ENCODE assay signal across 15 mouse cellular contexts in the genomic region with DNA sequence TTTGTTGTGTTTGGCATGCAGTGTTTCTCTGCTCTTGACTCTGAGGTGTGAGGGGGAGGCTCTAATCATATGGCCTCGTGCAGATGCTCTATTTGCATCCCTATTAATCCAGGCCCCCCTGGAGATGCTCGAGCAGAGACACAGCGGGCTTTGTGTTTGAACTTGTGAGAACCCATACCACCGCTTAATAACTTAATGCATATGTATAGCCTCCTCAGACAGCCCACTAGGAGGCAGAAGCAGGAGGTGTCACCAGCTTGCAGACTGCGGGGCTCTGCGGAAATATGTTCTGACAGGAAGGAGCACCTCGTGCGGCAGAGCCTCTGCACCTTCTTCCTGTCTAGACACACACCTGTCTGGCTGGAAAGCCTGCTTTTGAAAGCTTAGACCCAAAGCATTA.
DNase-seq lines count a peak whose midpoint lies in the region; ATAC-seq and TF ChIP-seq lines count a peak whose summit lies in the region.
"Had no signal": no experiment of that assay in that cellular context is flagged by ENCODE, and none has a peak within 500 bp of the region (broad histone marks: within the 10 kb centered on the region; RNA-seq: fewer than 3 reads in every experiment).

No protein-coding gene starts in this region.

- H3K27me3 ChIP-seq in heart, embryonic 13.5 days (replicated peaks) = peaks cover 32% of the 10 kb centered on the region
- H3K27me3 ChIP-seq in hindbrain, embryonic 15.5 days = peaks cover 8% of the 10 kb centered on the region; the same call in 1 of the 2 replicates
- no peaks in the 10 kb centered on the region for H3K27me3 ChIP-seq in liver, postnatal 0 days (ENCODE audit: insufficient read depth, low read length)

- H3K36me3 ChIP-seq in heart, embryonic 13.5 days = no peaks in the 10 kb centered on the region
- H3K36me3 ChIP-seq in hindbrain, embryonic 15.5 days = no peaks in the 10 kb centered on the region
- H3K36me3 ChIP-seq in liver, postnatal 0 days (replicated peaks; ENCODE audit: insufficient read depth, low read length) = no peaks in the 10 kb centered on the region

- H3K4me3 ChIP-seq in heart, embryonic 13.5 days = 0 out of 2 replicates have a peak overlapping the region, but pooled peaks have one; percentile 2
- no peak overlapping the region for H3K4me3 ChIP-seq in hindbrain, embryonic 15.5 days
- H3K4me3 ChIP-seq in liver, postnatal 0 days (ENCODE audit: low read depth, low read length) = no peak overlapping the region
- H3K4me3 ChIP-seq: erythroblast, embryonic 14.5 days; myocyte had no signal

- H3K27ac ChIP-seq in heart, embryonic 13.5 days (replicated peaks) = no peak overlapping the region
- no peak overlapping the region for H3K27ac ChIP-seq in hindbrain, embryonic 15.5 days (replicated peaks)
- H3K27ac ChIP-seq in liver, postnatal 0 days (ENCODE audit: low read depth) = no peak overlapping the region
- H3K27ac ChIP-seq: liver, embryonic 14.5 days; macrophage had no signal

- WGBS in heart, embryonic 13.5 days = 5% methylated on average over 8 of the region's 8 CpGs
- 6% methylated on average over 8 of the region's 8 CpGs for WGBS in hindbrain, embryonic 15.5 days
- 9% methylated on average over 8 of the region's 8 CpGs for WGBS in liver, postnatal 0 days (ENCODE audit: insufficient replicate concordance)

- H3K4me2 ChIP-seq in heart, embryonic 13.5 days = peak overlapping the region; percentile 37
- no peak overlapping the region; the same call in 1 of the 2 replicates for H3K4me2 ChIP-seq in hindbrain, embryonic 15.5 days
- no peak overlapping the region for H3K4me2 ChIP-seq in liver, postnatal 0 days (ENCODE audit: low read depth, low read length)

- no peak for DNase-seq in heart, adult 11 months
- peak; percentile 4 for DNase-seq in thymus, postnatal 14 days
- no peak for DNase-seq in thymus, postnatal 25 days
- no peak for DNase-seq in liver, postnatal 0 days
- no peak for DNase-seq in cerebellum, postnatal 25 days
- no peak for DNase-seq in spleen, adult 18-20 months
- DNase-seq: cerebellum, adult 11-12 months; heart, postnatal 10 days; kidney, adult 8-10 months had no signal

- no peak for ATAC-seq in heart, embryonic 13.5 days (ENCODE audit: extremely low read depth, insufficient number of reproducible peaks, low FRiP score, low TSS enrichment)
- 0 out of 2 replicates have a peak, but pooled peaks have one; percentile 38 for ATAC-seq in hindbrain, embryonic 15.5 days (ENCODE audit: low FRiP score, low read depth)
- no peak for ATAC-seq in liver, postnatal 0 days

- no peak for TF ChIP-seq EP300 in liver, postnatal 0 days (IDR thresholded peaks at IDR 0.05; ENCODE audit: low read depth)

- H3K9me3 ChIP-seq in heart, embryonic 13.5 days = no peaks in the 10 kb centered on the region
- no peaks in the 10 kb centered on the region for H3K9me3 ChIP-seq in hindbrain, embryonic 15.5 days
- no peaks in the 10 kb centered on the region for H3K9me3 ChIP-seq in liver, postnatal 0 days (ENCODE audit: low read length)

- no peak for TF ChIP-seq CTCF in liver, postnatal 0 days (IDR thresholded peaks at IDR 0.05; ENCODE audit: low read depth)

- H3K4me1 ChIP-seq in heart, embryonic 13.5 days = 0 out of 2 replicates have a peak, but pooled peaks cover 7% of the 10 kb centered on the region
- peaks cover 6% of the 10 kb centered on the region; the same call in 1 of the 2 replicates for H3K4me1 ChIP-seq in hindbrain, embryonic 15.5 days (replicated peaks)
- H3K4me1 ChIP-seq in liver, postnatal 0 days (ENCODE audit: insufficient read depth) = no peaks in the 10 kb centered on the region

- H3K9ac ChIP-seq in heart, embryonic 13.5 days = no peak overlapping the region
- H3K9ac ChIP-seq in hindbrain, embryonic 15.5 days = no peak overlapping the region
- no peak overlapping the region for H3K9ac ChIP-seq in liver, postnatal 0 days (replicated peaks)
- H3K9ac ChIP-seq: liver, embryonic 14.5 days had no signal
